Mouse (Mus musculus) olfactory bulb, adult 2 months (tissue): ENCODE measurements around the gene Gfm1. TPM values are rescaled to one million over a fixed set of nuclear protein-coding genes. Genes with fewer than 3 reads are reported as not detected.

Experiments used
- H3K27ac ChIP-seq: fragments of 200-500 bp; 2 replicates; pipeline ENCODE4 v1.5.1; 2012; ENCODE audit warnings: low read depth, low read length; ENCODE audit not compliant: insufficient read depth
- H3K4me1 ChIP-seq: fragments of 200-500 bp; 2 replicates; pipeline ENCODE4 v1.6.1; 2012; ENCODE audit warnings: low read length; ENCODE audit not compliant: control insufficient read depth, insufficient read depth
- H3K4me3 ChIP-seq: fragments of 200-500 bp; 2 replicates; pipeline ENCODE4 v1.5.1; 2012; ENCODE audit warnings: mild to moderate bottlenecking, low read depth, low read length, moderate library complexity; ENCODE audit not compliant: insufficient read depth
- CTCF ChIP-seq: fragments of 200-500 bp; IDR thresholded peaks from 2 replicates; pipeline ENCODE4 v1.5.1; 2012; ENCODE audit warnings: low read depth, mild to moderate bottlenecking, low read length, moderate library complexity; ENCODE audit not compliant: insufficient read depth
- POLR2A ChIP-seq: fragments of 200-500 bp; IDR thresholded peaks from 2 replicates; pipeline ENCODE4 v1.6.1; 2012; ENCODE audit warnings: mild to moderate bottlenecking, low read depth, low read length, moderate library complexity; ENCODE audit not compliant: insufficient read depth
- WGBS: fragments of 180-500 bp; shearing (Covaris S2); methylation state at CpG from one replicate; pipeline ENCODE4 v1.1.7; 2018; 5-methylcytosine and 5-hydroxymethylcytosine counted together
- polyA plus RNA-seq: library from polyadenylated mRNA; stranded (reverse); fragments of >200 nt; gene quantifications from 2 replicates; pipeline ENCODE4 v1.2.4, GENCODE M21; 2012; ENCODE audit warnings: low replicate concordance; ENCODE audit not compliant: missing spikeins, insufficient read depth, insufficient read length

The Gfm1 gene
- polyA plus RNA-seq, 1 experiment, result not detected

DNA sequence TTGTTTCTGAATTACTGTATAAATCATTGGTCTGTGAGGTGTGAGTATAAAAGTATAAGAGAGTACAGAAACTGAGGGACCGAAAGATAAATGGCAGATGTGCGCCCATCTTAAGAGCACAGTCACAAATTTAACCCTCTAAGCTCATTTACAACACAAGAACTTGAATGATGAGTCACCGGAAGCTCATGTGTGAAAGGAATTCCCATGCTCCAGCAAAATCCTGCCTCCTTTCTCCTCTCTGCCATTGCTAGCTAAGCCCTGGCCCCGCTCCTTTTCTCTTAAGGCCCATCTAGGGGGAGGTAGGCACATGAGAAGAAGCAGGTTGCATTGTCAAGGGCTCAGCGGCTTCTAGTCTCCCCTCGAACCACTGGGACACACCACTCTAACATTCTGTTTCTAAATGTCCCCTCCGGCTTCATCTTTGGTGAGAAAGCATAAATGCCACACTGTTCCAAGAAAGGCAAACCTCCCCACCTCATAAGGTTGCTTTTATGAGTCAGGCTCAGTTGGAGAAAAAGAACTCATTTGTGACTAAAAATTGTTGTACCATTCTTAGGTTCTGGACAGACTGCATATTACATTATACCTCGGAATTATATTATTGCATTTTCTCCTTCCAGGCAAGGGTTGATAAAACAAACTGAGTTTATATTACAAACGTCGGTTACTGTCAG is 78.5 kb downstream of the Gfm1 start:
- Histone ChIP-seq H3K4me1 (no peaks in the 10 kb centered on the region), H3K4me3 (no peak overlapping the region), H3K27ac (no peak overlapping the region)
- no peak for TF ChIP-seq POLR2A
- TF ChIP-seq CTCF, result no peak
- WGBS, result 88% methylated on average over 10 of the region's 10 CpGs

DNA sequence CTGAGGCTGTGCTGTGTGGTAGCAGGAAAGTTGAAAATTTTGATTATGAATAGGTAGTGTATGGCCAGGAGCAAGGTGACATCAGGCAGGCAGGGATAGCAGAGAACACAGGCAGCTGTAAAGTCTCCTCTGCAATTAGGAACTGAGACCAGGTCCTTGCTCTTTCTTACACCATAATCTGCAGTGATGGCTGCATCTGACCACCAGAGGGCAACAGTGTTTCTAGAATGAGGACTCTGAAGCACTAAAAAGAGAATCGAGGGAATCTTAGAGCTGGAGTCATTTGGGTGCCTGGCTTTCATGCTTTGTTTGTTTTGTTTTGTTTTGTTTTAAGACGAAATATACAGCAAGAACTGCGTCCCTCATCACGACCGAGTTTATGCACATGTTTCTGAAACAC is 82.9 kb downstream of the Gfm1 start:
- TF ChIP-seq CTCF, result no peak
- TF ChIP-seq POLR2A, result no peak
- Histone ChIP-seq H3K27ac (no peak overlapping the region), H3K4me1 (peaks cover 7% of the 10 kb centered on the region), H3K4me3 (no peak overlapping the region)
- WGBS, result 1% methylated on average over 5 of the region's 5 CpGs

DNA sequence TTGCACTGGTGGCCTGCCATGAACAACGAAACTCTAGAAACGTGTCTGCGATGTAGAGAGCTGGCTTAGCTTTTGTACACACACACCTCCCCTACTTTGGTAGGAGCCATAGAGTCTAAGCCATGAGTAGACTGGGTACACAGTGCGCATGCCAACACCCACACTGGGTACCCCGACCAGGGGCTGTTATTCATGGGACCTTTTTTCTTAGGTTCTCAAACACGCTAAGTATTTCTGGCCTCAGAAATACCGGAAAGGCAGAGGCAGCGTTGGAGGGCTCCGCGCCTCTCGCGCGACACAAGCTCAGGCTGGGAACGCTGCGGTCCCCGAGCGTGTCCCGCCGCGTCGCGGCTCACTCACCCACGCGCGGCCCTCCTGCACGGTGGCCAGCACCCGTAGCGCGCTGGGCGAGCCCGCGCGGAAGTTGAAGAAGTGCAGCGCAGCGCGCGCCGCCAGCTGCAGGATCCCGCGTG is 84.9 kb downstream of the Gfm1 start:
- H3K4me3 ChIP-seq, result peak overlapping the region; percentile 47
- 4% methylated on average over 40 of the region's 40 CpGs for WGBS
- peaks cover 7% of the 10 kb centered on the region for H3K4me1 ChIP-seq
- no peak for TF ChIP-seq CTCF
- H3K27ac ChIP-seq, result no peak overlapping the region

DNA sequence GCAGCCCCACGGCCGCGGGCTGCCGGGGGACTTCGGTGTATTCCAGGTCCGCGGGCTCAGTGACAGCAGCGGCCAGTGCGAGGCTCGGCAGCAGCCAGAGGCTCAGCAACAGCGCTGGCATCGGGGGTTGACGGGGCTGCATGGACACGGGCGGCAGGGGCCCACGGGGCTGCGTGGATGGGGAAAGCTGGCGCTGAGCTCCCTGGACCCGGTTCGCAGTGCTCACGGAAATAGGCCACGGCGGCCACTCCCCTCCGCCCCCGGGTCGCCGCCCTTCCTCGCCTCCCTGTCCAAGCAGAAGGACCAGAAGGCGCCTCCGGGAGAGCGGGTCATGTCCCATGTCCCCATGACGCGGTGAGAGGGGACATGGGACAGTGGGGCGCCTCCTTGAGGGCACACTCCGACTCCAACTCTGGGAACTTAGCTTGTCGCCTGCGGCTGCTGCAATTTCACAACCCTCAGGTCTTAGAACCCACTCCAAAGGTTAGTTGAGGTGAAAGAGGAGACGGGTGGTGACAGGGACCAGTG is 85.4 kb downstream of the Gfm1 start, which contains the start of gene Rarres1:
Gene Rarres1, minus strand, starts transcription at position 250 of the 528 bp plus-strand sequence.
- Histone ChIP-seq H3K4me1 (peaks cover 7% of the 10 kb centered on the region), H3K4me3 (peak within 1 kb of the TSS; percentile 47), H3K27ac (no peak within 1 kb of the TSS)
- TF ChIP-seq POLR2A (no peak), CTCF (no peak)
- 2% methylated on average over 38 of the region's 38 CpGs for WGBS

DNA sequence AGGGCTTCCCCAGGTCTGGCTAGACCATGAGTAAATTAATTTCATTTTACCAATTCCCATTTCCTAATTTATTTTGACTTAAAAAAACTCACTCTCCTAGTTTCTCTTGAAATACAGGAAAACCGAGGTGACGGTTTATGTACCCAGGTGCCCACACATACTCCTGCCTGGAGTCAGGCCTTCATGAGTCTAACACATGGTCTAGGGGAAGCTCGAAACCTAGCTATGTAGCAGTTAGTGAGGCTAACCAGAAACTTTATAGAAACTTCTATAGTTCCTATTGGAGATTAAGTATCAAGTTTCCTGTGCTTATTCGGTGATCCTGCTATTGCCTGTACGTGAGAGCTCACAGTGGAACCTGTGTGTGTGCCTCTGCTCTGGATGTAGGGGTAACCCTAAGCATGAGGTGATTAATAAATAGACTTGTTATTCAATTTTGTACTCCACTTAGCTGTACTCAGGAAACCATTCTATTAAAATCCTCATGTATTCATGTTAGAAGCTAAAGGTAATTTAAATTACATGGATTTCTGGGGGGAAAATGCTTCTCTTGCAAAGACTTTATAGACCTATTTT is 90.8 kb downstream of the Gfm1 start:
- WGBS, result 95% methylated on average over 5 of the region's 5 CpGs
- Histone ChIP-seq H3K27ac (no peak overlapping the region), H3K4me3 (no peak overlapping the region), H3K4me1 (peaks cover under 1% of the 10 kb centered on the region; the same call in 1 of the 2 replicates)
- TF ChIP-seq POLR2A (no peak), CTCF (no peak)

DNA sequence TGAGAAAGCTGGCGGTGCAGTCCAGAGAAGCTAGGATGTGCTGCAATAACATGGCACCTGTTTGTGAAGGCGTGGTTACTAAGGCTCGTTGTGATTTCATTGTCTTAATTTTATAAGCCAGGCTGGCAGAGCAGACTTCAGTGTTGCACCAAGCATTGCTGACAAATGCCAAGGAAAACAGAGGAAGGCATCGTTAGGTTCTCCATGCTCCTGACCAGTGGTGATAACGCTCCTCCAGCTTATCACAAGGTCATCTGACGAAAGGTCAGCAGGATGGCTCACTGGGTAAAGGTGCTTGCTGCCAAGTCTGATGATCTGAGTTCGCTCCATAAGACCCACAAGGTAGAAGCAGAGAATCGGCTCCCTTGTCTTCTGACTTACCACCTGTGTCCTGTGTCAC is 92.8 kb downstream of the Gfm1 start:
- no peak overlapping the region for H3K27ac ChIP-seq
- no peak for TF ChIP-seq CTCF
- no peak for TF ChIP-seq POLR2A
- H3K4me1 ChIP-seq, result no peaks in the 10 kb centered on the region
- WGBS, result 85% methylated on average over 8 of the region's 8 CpGs
- no peak overlapping the region for H3K4me3 ChIP-seq

DNA sequence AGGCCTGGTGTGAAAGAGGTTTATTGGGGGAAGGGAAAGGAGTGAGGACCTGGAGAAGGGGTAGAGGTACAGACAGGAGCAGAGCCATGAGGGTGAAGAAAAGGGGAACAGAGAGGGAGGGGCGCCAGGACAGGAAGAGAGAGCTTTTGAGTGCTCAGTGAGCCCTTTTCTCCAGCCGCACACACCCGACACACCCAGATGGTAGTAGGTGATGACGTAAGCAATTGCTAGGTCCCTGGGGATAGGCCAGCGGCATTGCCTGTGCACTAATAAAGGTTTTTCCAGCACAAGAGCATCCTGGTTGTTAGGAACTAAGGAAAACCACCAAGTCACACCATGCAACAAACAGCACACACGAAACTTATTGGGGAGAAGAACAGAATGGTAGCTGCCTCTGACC is 94.9 kb downstream of the Gfm1 start:
- 91% methylated on average over 6 of the region's 6 CpGs for WGBS
- no peak overlapping the region for H3K4me3 ChIP-seq
- H3K4me1 ChIP-seq, result no peaks in the 10 kb centered on the region
- no peak overlapping the region for H3K27ac ChIP-seq
- TF ChIP-seq POLR2A (no peak), CTCF (no peak)

Other genes with a start within 250 kb of the Gfm1 start
- not detected in 2 replicates for gene Mlf1, start 56.0 kb upstream of the Gfm1 start, polyA plus RNA-seq
- not detected in 2 replicates for gene Gm17402, start 54.9 kb upstream of the Gfm1 start, polyA plus RNA-seq
- gene Lxn, start 33.8 kb downstream of the Gfm1 start, polyA plus RNA-seq, result not detected in 2 replicates
- gene Rarres1, start 85.4 kb downstream of the Gfm1 start, polyA plus RNA-seq, result not detected in 2 replicates
- gene Mfsd1, start 152.6 kb downstream of the Gfm1 start, polyA plus RNA-seq, result not detected in 2 replicates